Mouse (Mus musculus) neural tube, embryonic 15.5 days (tissue): ENCODE measurements around the gene Arel1. TPM values are rescaled to one million over a fixed set of nuclear protein-coding genes. Genes with fewer than 3 reads are reported as not detected.
A peak's percentile ranks its signal among the peaks of the same experiment; 100 is the strongest.

Experiments
- ATAC-seq: fragments of 200-750 bp; cut with Nextera tagmentation; 2 replicates; pipeline ENCODE4 v1.8.0; 2017; ENCODE audit warnings: mild to moderate bottlenecking, moderate TSS enrichment, moderate library complexity; ENCODE audit not compliant: low FRiP score
- H3K27ac ChIP-seq: fragments of 300-500 bp; sonication (generic); replicated peaks from 2 replicates; pipeline ENCODE4 v1.5.1; 2015; ENCODE audit warnings: mild to moderate bottlenecking, inconsistent platforms
- H3K27me3 ChIP-seq: fragments of 300-500 bp; sonication (generic); replicated peaks from 2 replicates; pipeline ENCODE4 v1.6.1; 2015; ENCODE audit warnings: inconsistent platforms
- H3K36me3 ChIP-seq: fragments of 300-500 bp; sonication (generic); 2 replicates; pipeline ENCODE4 v1.6.1; 2015; ENCODE audit warnings: inconsistent platforms
- H3K4me1 ChIP-seq: fragments of 300-500 bp; sonication (generic); 2 replicates; pipeline ENCODE4 v1.6.1; 2015; ENCODE audit warnings: inconsistent platforms
- H3K4me2 ChIP-seq: fragments of 300-500 bp; sonication (generic); 2 replicates; pipeline ENCODE4 v1.6.1; 2015; ENCODE audit warnings: inconsistent platforms, mild to moderate bottlenecking, moderate library complexity
- H3K4me3 ChIP-seq: fragments of 300-500 bp; sonication (generic); replicated peaks from 2 replicates; pipeline ENCODE4 v1.5.1; 2015; ENCODE audit warnings: mild to moderate bottlenecking, inconsistent platforms
- H3K9ac ChIP-seq: fragments of 300-500 bp; sonication (generic); replicated peaks from 2 replicates; pipeline ENCODE4 v1.6.1; 2015; ENCODE audit warnings: mild to moderate bottlenecking, inconsistent platforms
- H3K9me3 ChIP-seq: fragments of 300-500 bp; sonication (generic); replicated peaks from 2 replicates; pipeline ENCODE4 v1.6.1; 2016; ENCODE audit warnings: inconsistent platforms
- WGBS: fragments of 180-500 bp; shearing (Covaris S2); methylation state at CpG from one replicate; pipeline ENCODE4 v1.1.7; 2015; ENCODE audit warnings: mixed read lengths; 5-methylcytosine and 5-hydroxymethylcytosine counted together
- polyA plus RNA-seq: library from polyadenylated mRNA; unstranded; fragments of >200 nt; fragmentation: Nextera tagmentation; extraction: Ambion mirVana; gene quantifications from 2 replicates; pipeline ENCODE4 v1.2.1, GENCODE M21; 2015

Arel1 gene
- 28.1 and 29.6 TPM in 2 replicates for polyA plus RNA-seq

DNA sequence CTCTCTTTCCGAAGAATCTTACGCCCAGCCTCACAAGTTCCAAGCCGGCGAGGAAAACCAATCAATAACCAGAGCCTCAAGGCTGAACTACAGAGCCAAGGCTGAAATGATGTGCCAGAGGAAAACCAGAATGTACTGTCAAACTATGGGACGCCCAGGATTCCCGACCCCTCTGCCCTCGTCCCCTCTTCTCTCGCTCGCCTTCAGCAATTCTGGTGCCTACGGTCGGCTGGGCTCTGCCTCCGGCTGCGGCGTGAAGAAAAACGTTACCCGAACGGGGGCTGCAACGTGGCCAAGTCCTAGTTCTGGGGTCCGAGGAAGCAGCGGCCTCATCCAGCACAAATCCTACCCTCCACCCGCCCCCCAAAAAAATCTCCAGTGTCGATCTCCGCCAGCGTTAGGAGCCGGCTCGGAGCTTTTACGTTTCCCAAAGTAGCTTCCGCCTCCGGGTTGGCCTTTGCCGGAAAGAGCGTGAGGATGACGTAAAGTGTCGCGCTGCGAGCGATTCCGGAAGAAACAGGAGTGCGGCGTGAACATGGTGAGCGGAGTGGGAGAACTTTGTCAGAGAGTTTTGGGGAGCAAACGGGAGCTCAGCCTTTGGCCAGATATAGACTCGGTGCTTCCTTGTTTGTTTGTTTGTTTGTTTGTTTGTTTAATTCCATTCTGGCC is at the start of gene Arel1, which contains the start of gene Fcf1:
Gene Arel1, minus strand, starts transcription at position 473 of the 669 bp plus-strand sequence.
Gene Fcf1, plus strand, starts transcription at position 470 of the 669 bp plus-strand sequence.
- WGBS: under 1% methylated on average over 42 of the region's 42 CpGs

GRCm38 (mm10) chr12:85012185-85012584 is 41.5 kb upstream of the Arel1 start:
- WGBS: 98% methylated on average over 2 of the region's 2 CpGs
- Histone ChIP-seq H3K27me3 (no peaks in the 10 kb centered on the region), H3K4me1 (no peaks in the 10 kb centered on the region), H3K4me3 (no peak overlapping the region), H3K9ac (no peak overlapping the region), H3K4me2 (no peak overlapping the region), H3K9me3 (no peaks in the 10 kb centered on the region), H3K27ac (no peak overlapping the region), H3K36me3 (peaks cover 40% of the 10 kb centered on the region)
- no peak for ATAC-seq

More for the DNA sequence above, at the start of gene Arel1, which contains the start of gene Fcf1:
- Histone ChIP-seq H3K4me3 (peak within 1 kb of the TSS; percentile 80), H3K4me1 (peaks cover 33% of the 10 kb centered on the region), H3K27ac (peak within 1 kb of the TSS; percentile 69), H3K9ac (peak within 1 kb of the TSS; percentile 90), H3K4me2 (peak within 1 kb of the TSS; percentile 96), H3K27me3 (no peaks in the 10 kb centered on the region), H3K36me3 (peaks cover 18% of the 10 kb centered on the region), H3K9me3 (no peaks in the 10 kb centered on the region)
- ATAC-seq: peak; percentile 87

- peaks cover 31% of the 10 kb centered on the region for H3K36me3 ChIP-seq
- no peaks in the 10 kb centered on the region for H3K4me1 ChIP-seq
- WGBS: 91% methylated on average over 2 of the region's 2 CpGs
- H3K9me3 ChIP-seq: no peaks in the 10 kb centered on the region
- H3K4me3 ChIP-seq: no peak overlapping the region
- no peak overlapping the region for H3K4me2 ChIP-seq
- H3K27me3 ChIP-seq: no peaks in the 10 kb centered on the region
- no peak for ATAC-seq
- H3K9ac ChIP-seq: no peak overlapping the region
- no peak overlapping the region for H3K27ac ChIP-seq
These were observed 39.8 kb upstream of the Arel1 start for GRCm38 (mm10) chr12:85010541-85010940.

- Histone ChIP-seq H3K27ac (no peak overlapping the region), H3K36me3 (peaks cover 27% of the 10 kb centered on the region), H3K4me3 (no peak overlapping the region), H3K4me2 (no peak overlapping the region), H3K27me3 (no peaks in the 10 kb centered on the region), H3K9me3 (no peaks in the 10 kb centered on the region), H3K9ac (no peak overlapping the region), H3K4me1 (no peaks in the 10 kb centered on the region)
- no peak for ATAC-seq
- 91% methylated on average over 1 of the region's 1 CpGs for WGBS
These were observed 39.1 kb upstream of the Arel1 start for GRCm38 (mm10) chr12:85009776-85010175.

- Histone ChIP-seq H3K27ac (no peak overlapping the region), H3K9me3 (no peaks in the 10 kb centered on the region), H3K36me3 (peaks cover 7% of the 10 kb centered on the region; the same call in 1 of the 2 replicates), H3K4me3 (no peak overlapping the region), H3K4me2 (no peak overlapping the region), H3K4me1 (no peaks in the 10 kb centered on the region), H3K9ac (no peak overlapping the region), H3K27me3 (no peaks in the 10 kb centered on the region)
- ATAC-seq: no peak
These were observed 36.3 kb upstream of the Arel1 start for GRCm38 (mm10) chr12:85007021-85007420.

DNA sequence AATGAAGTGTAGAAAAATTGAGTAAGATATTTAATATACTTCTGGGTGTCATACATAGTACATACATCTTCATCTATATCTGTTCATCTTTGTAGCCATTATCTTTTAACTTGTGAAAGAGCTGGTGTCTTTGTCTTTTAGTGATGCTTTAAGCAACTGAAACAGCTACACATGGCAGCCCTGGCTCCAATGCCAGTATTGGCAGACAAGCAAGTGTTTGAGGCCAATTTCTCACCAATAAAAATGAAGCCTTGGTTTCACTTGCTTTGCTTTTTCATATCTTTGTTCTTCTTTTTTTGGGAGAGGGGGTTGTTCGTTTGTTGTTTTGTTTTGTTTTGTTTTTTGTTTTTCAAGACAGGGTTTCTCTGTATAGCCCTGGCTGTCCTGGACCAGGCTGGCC is 35.5 kb upstream of the Arel1 start:
- H3K27ac ChIP-seq: no peak overlapping the region
- H3K36me3 ChIP-seq: peaks cover 3% of the 10 kb centered on the region; the same call in 1 of the 2 replicates
- H3K4me3 ChIP-seq: no peak overlapping the region
- no peak overlapping the region for H3K9ac ChIP-seq
- WGBS: 92% methylated on average over 1 of the region's 1 CpGs
- H3K4me1 ChIP-seq: no peaks in the 10 kb centered on the region
- H3K27me3 ChIP-seq: no peaks in the 10 kb centered on the region
- no peaks in the 10 kb centered on the region for H3K9me3 ChIP-seq
- no peak overlapping the region for H3K4me2 ChIP-seq
- no peak for ATAC-seq

GRCm38 (mm10) chr12:84999053-84999452 is 28.4 kb upstream of the Arel1 start:
- H3K4me2 ChIP-seq: peak overlapping the region; percentile 75
- H3K9me3 ChIP-seq: no peaks in the 10 kb centered on the region
- no peak for ATAC-seq
- no peaks in the 10 kb centered on the region for H3K27me3 ChIP-seq
- H3K27ac ChIP-seq: no peak overlapping the region
- H3K9ac ChIP-seq: peak overlapping the region; percentile 99; the same call in 1 of the 2 replicates
- H3K4me3 ChIP-seq: peak overlapping the region; percentile 94
- H3K36me3 ChIP-seq: no peaks in the 10 kb centered on the region
- peaks cover 28% of the 10 kb centered on the region for H3K4me1 ChIP-seq

GRCm38 (mm10) chr12:84996501-84997398 is 26.1 kb upstream of the Arel1 start:
- Histone ChIP-seq H3K9me3 (no peaks in the 10 kb centered on the region), H3K36me3 (no peaks in the 10 kb centered on the region), H3K4me3 (peak overlapping the region; percentile 94), H3K4me2 (peak overlapping the region; percentile 75), H3K9ac (peak overlapping the region; percentile 99), H3K27ac (peak overlapping the region; percentile 93), H3K4me1 (peaks cover 28% of the 10 kb centered on the region), H3K27me3 (no peaks in the 10 kb centered on the region)
- ATAC-seq: peak; percentile 60
- under 1% methylated on average over 44 of the region's 44 CpGs for WGBS

GRCm38 (mm10) chr12:84996083-84996496 is 25.4 kb upstream of the Arel1 start, which contains the start of gene Ylpm1:
Gene Ylpm1, plus strand, starts transcription at chr12:84996321.
- Histone ChIP-seq H3K9ac (peak within 1 kb of the TSS; percentile 99), H3K36me3 (no peaks in the 10 kb centered on the region), H3K4me1 (peaks cover 28% of the 10 kb centered on the region), H3K27ac (peak within 1 kb of the TSS; percentile 93), H3K9me3 (no peaks in the 10 kb centered on the region), H3K27me3 (no peaks in the 10 kb centered on the region), H3K4me2 (peak within 1 kb of the TSS; percentile 75), H3K4me3 (peak within 1 kb of the TSS; percentile 94)
- ATAC-seq: peak; percentile 97
- WGBS: under 1% methylated on average over 45 of the region's 45 CpGs

DNA sequence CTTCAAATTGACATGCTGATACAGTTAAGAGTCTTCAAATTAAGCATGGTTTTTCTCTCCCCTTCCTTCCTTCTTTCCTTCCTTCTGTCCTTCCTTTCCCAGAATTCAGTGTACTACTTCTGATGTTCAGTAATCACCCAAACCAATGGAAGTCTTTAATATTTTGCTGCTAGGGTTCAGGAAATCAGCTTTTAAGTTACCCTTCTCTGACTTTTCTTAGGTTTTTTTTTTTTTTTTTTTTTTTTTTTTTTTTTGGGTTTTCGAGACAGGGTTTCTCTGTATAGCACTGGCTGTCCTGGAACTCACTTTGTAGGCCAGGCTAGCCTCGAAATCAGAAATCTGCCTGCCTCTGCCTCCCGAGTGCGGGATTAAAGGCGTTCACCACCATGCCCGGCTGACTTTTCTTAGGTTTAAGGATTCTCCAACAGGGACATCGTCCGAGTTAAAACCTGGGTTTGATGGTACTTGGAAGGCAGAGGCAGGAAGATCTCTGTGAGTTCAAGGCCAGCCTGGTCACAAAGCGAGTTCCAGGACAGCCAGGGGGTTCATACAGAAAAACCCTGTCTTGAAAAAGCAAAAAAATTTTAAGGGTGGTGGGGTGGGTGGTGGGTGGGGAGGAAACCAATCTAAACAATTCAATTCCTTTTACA is 24.5 kb upstream of the Arel1 start:
- no peak for ATAC-seq
- no peaks in the 10 kb centered on the region for H3K27me3 ChIP-seq
- peak overlapping the region; percentile 94 for H3K4me3 ChIP-seq
- no peaks in the 10 kb centered on the region for H3K9me3 ChIP-seq
- no peaks in the 10 kb centered on the region for H3K36me3 ChIP-seq
- H3K4me1 ChIP-seq: peaks cover 28% of the 10 kb centered on the region
- no peak overlapping the region for H3K27ac ChIP-seq
- WGBS: 92% methylated on average over 9 of the region's 9 CpGs
- H3K4me2 ChIP-seq: peak overlapping the region; percentile 75
- H3K9ac ChIP-seq: 0 out of 2 replicates have a peak overlapping the region, but pooled peaks have one; percentile 23

GRCm38 (mm10) chr12:84989456-84989855 is 18.8 kb upstream of the Arel1 start:
- H3K27me3 ChIP-seq: no peaks in the 10 kb centered on the region
- peaks cover 4% of the 10 kb centered on the region for H3K36me3 ChIP-seq
- no peak for ATAC-seq
- no peaks in the 10 kb centered on the region for H3K4me1 ChIP-seq
- H3K4me2 ChIP-seq: no peak overlapping the region
- no peak overlapping the region for H3K4me3 ChIP-seq
- WGBS: 74% methylated on average over 4 of the region's 4 CpGs
- no peaks in the 10 kb centered on the region for H3K9me3 ChIP-seq
- H3K27ac ChIP-seq: no peak overlapping the region
- no peak overlapping the region for H3K9ac ChIP-seq
